Mouse (Mus musculus) spleen, postnatal 14 days (tissue): ENCODE measurements at regions not wholly inside any gene's neighbourhood (a gene's known extent, or its start where the extent isn't known, plus 50 kb on each side); places are given as distances from the start of the nearest gene placed in this dataset.
"Not testable (repeated sequence)": the region's sequence is repeated elsewhere in the genome, so short reads cannot be mapped to it uniquely, and the experiment has no call there.

Source experiments
- DNase-seq, 2 experiments: peaks; one replicate each; pipeline ENCODE4 v3.0.0; 2021 to 2022; ENCODE audit warnings: low spot score in 2 of 2

DNA sequence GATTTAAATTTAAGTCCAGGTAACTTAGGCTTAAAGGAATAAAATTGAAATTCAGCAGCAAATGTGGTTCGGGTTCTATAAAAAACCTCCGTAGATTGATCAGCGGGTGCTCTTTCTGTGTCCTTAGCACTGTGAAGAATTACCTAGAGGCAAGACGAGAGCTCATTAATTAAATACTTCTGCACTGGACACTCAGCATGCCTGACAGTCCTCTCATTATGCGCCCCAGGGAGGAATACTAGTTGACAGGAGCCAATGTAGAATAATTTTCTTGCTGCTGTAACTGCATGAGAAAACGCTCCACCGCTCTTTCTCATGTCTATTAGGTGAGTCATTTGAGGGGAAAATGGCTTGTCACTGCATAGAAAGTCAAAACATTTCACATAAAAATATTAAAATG is 228.1 kb downstream of the Brms1l start:
- no peak for DNase-seq

DNA sequence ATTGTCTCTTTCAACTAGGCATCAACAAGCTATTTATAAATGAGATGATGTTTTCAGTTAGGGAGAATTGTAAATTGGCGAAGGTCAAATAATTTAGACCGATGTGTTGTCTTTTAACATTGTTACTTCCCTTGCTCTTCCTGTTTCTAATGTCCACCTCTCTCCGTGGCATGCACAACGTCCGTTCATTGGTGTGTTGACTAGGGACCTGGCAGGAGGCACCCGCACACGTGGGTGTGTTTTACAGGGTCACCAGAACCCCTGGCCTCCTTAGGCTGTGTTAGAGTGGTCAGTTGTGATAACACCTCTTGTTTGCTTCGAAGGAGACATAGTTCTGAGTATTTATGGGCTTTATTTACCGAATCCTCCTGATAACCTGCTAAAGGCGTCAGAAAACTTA is 222.8 kb downstream of the Brms1l start:
- no peak for DNase-seq

DNA sequence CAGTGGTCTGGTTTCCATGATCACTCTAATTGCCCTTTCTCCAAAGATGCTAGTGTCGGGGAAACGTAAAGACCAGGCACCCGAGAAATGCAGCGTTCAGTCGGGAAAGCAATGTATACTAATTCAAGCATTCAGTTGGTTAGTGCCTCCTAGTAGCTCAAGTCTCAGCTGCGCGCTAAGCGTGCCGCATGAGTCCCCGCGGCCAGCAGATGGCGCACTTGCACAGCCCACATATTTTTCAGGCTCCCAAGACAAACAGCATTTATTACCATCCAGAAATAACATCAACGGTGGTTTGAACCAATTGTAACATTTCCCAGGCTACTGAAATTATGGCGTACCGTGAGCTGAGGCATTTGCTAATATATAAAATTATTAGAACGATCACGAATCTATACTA is 222.3 kb downstream of the Brms1l start:
- DNase-seq: peak; percentile 10 to 41

DNA sequence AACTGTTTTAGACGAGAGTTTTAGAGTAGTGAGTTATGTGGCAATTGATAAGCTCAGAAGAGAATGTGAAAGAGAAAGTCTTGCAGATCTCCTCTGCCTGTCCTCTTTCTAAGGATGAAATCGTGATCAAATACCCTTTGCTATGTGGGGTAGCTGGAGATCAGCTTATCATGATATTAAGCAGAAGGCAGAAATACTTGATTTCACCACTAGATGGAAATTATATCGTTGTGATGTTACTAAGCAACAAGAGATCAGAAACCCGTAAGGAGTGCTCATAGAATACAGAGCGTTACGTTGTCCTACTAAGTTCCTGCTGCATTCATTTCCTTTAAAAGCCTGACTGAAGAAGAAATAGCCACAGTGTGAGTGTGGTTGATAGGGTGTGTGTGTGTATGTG is 219.3 kb downstream of the Brms1l start:
- no peak for DNase-seq

DNA sequence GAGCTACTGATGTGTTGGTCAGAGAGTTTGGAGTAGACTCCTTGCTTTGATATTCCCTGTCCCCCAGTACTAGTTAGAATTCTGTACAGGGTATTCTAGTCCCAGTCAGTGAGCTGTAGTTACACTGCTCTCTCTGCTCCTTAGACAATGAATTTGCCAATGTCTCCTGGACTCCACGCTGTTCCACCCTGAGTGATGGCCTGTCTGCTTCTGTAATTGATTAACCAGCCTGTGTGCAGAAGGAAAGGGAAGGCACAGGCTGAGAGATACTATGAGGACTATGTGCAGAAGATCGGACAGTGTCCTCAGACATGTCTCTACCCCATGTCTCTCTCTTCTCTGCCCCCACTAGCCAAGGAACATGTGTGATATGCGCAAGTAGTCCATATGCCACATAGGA is 209.9 kb downstream of the Brms1l start:
- DNase-seq: no peak

DNA sequence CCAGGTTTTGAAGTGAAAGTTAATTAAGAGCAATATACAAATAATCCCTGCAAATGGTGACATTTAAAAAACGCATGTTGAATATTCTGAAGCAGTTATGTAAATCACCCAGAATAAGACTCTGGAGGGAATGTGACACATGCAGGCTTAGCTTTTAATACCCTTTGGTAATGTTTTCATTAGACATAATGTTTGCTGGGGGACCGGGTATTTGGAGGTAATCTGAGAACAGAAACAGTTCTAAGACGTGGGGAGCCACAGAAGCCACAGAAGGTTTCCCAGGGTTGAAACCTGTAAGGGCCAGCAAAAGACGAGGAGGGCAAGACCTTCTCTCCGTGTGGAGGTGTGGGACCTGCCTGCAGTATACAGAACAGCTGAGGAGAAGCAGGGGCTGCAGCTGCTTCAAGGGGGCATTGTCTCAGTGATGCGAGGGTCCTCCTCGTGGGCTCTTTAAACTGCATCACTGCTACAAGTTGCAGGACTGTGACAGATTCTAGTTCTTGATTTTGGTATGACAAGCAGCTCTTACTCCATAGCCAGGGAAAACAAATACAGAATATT is 184.9 kb downstream of the Brms1l start:
- DNase-seq: no peak

DNA sequence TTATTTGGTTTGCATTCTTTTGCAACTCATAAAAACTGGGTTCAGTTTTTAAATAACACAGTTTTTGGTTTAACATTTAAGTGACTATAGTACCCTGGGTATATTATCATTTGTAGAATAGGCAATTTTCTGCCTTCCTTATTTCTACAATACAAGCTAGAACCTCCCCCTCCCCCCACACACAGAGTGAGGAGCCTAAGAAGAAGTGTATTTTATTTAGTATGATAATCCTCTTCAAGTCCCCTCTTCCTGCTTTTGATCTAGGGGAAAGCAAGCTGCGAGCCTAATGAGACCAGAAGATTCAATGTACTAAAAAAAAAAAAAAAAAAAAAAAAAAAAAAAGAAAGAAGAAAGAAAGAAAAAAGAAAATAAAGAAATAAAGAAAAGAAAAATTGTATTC is 184.4 kb downstream of the Brms1l start:
- no peak for DNase-seq

DNA sequence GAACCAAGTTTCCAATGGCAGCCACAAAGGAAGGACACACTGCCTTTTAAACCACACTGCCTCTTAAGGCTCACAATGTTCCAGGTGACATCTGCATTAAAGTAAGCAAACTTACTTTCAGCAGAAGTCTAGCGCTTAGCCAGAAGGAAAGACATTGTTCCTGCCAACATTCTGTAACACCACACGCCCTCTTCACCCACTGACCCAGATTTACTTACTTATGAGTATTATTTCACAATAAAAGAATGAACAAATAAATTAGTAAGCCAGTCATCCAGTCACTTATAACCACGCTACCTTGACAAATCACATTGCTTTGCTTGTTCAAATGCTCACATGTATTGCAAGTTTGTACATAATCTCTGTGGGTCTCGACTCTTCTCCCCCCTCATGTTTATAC is 173.9 kb downstream of the Brms1l start:
- no peak for DNase-seq

DNA sequence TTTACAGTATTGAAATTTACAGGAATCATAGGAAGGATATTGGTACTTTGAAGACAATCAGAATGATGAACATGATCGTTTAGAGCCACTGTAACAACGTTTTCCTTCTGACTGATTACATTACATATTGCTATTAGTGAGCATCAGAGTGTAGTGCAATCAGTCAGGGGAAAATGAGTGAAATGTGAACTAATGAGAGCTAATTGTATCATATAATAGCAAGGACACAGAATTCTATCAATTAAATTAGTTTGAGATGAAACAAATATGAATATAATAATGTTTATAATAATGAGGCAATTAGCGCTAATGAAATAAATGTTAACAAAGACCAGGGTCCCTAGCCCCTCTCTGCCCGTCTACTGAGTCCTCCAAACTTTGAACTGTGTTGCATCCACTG is 169.7 kb downstream of the Brms1l start:
- no peak for DNase-seq

DNA sequence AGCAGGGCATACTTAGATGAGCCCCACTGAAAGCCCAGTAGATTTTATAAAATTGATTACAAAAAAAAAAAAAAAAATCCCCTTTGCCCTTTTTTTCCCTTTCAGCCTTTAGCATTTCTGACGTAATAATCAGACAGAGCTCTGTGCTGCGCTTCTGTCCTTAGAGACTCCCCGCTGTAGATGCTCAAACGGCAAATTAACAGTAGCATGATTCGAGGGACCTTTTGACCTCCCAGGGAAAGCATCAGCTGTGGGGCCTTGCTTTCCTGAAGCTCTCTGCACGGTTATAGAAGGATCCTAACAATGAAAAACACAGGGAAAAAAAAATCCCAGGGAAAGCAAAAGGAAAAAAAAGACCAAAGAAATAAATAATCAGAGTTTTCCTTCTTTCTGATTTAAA is 169.2 kb downstream of the Brms1l start:
- no peak for DNase-seq

DNA sequence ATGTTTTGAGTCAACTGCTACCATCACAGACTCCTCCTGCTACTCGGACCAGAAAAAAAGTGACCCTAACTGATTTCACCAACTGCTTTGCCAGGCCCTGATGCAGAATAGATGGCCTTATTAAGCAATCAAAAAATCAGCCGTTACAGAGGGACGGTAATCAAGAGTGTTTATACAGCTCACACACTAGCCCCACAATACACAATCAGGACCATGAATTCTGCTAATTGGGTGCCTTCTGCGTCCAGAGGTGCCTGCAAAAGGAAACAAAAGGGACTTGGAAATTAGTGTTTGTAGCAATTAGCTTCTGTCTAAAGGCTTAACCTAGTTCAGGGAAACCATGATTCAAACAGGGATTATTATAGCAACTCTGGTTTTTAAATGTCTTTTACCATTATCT is 168.4 kb downstream of the Brms1l start:
- DNase-seq: no peak

DNA sequence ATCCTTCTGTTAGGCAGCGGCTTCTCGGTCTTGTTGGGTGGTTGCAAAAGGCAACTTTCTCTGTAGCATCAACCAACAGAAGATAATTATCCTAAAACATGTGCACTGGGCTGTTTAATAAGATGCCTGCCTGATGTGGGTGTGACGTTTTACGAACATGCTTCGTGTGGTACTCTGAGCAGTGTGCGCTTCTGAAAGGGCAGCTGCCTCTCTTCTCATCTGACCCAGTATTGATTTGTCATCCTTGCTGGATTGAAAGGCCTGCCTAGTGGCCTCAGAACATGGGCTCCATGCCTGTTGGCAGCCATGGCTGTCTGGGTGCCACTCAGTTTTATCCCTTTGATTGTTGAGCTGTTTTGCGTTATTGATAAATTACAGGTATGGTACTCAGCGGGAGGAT is 167.4 kb downstream of the Brms1l start:
- no peak for DNase-seq

DNA sequence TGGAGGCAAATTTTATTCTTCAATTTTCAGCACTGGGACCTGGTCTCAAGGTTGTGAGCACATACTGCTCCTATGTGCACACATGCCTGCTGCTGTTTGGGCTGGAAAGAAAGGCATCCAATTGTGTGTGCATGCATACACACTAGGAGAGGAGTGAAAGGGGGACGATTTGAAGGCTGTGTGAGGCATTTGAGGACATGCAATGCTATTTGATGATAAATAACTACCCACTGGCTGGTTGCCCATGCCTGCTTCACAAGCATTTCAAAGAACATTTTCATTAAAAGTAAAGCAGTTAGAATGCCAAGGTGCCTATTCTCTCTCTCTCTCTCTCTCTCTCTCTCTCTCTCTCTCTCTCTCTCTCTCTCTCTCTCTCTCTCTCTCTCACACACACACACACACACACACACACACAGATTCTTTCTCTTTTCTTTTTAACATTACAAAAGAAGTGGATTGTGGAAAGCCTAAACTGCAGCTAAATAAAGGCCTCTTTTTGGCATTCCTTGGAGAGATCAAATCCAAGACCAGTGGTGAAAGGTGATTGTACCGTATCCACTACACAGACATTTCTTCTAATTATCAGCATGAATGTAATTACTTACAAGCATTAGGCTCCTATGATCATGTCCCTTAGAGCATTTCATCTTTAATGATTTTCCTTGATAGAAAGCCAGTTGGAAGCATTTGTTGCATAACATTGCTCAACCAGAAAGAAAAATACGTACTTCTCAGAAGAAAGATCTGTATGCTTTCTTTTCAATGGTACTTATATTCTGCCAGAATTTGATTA is 160.7 kb downstream of the Brms1l start:
- no peak for DNase-seq

DNA sequence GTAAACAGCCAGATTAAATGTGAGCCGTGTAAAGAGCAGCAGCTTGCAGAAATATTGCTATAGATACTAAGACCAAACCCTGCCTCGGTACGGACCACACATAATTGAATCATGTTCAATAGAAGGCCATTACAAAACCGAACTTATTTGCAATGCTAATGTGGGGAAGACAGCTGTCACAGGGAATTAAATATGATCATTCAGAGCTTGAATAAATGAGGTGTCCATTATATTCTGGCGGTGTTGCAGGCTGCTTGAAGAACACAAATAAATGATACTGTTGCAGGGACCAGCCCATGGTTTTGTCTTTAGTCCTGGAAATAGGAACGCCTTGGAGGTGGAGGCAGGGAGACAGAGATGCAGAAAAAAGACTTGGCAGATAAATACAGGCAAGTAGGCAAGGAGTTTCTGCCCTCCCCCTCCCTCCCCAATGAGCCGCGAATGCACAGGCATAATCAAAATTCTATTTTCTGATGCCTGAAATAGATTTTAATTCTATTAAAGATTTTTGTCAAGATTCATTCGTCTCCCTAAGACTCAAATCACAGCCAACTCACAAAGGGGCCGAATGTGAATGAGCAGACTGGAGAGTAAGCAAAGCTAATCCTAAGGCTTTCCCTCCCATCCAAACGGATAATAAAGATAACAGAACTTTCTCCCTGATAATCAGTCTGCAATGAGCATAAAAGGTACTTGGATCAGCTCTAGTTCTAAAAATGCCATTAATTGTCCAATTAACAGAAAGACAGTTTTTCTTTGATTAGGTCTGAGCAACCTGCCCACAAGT is 147.6 kb downstream of the Brms1l start:
- no peak for DNase-seq

DNA sequence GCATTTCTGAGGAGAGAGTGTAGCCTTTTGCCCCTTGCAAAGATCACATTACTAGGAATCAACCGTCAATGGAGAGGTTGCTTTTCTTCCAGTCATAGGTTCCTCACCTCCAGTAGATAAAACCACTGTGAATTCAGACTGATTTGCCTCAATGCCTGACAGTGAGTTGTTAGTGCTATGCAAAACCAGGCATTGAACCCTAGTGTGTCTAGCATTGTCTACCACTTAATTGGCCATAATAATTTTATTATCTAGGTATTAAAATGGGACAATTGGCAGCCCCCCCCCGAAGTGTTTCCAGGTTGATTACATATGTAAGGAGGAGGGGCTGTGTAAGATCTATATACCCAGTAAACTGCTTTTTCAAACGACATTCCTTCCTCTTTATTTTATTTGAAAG is 147.0 kb downstream of the Brms1l start:
- no peak for DNase-seq

DNA sequence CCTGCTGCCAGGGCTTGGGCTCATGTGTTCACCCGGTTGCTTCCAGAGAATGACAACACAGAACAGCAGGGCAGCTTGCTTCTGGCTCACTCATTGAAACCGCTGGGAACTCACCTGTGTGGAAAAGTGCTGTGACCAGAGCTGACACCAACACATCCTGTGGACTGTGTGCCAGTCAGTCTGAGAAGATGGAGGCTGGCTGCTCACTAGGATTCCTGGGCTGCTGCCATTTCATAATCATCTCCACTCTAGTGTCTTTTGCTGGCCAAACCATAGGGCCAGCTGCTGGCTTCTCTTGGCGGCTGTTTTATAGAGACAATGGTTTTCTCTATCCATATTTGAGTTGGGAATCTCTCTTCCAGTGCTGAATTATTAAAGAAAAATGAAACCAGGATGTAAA is 138.1 kb downstream of the Brms1l start:
- DNase-seq: no peak

DNA sequence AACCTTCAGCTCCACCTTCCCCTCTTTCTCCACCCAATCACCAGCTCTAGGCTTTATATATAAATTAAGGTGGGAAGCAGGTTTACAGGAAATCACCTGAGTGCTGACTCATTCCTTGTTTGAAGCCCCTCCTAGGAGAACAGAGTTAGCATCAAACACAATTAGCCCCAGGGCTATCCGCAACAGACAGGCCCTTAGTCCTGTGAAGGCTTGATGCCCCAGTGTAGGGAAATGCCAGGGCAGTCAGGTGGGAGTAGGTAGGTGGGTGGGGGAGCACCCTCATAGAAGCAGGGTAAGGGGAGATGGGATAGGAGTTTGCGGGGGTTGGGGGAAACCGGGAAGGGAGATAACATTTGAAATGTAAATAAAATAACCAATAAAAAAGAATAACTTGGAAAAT is 123.2 kb downstream of the Brms1l start:
- DNase-seq: not testable (repeated sequence)

DNA sequence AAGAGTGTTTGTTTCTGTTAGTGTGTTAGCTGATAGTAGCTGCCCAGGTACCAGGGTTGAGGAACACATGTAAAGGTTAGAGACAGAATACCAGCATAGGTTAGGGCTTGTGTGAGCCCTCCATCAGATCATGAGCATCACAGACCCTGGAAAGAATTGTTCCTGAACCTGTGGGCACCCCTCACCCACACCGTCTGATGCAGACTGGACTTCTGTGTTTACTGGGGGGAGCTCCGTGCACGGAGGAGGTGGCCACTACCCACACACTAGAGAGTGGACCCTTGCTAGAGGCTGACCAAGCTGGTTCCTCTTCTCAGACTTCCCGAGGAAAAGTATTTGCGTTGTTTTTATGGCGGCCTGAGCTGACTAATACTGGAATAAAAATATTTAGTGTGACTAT is 104.4 kb downstream of the Brms1l start:
- DNase-seq: no peak

DNA sequence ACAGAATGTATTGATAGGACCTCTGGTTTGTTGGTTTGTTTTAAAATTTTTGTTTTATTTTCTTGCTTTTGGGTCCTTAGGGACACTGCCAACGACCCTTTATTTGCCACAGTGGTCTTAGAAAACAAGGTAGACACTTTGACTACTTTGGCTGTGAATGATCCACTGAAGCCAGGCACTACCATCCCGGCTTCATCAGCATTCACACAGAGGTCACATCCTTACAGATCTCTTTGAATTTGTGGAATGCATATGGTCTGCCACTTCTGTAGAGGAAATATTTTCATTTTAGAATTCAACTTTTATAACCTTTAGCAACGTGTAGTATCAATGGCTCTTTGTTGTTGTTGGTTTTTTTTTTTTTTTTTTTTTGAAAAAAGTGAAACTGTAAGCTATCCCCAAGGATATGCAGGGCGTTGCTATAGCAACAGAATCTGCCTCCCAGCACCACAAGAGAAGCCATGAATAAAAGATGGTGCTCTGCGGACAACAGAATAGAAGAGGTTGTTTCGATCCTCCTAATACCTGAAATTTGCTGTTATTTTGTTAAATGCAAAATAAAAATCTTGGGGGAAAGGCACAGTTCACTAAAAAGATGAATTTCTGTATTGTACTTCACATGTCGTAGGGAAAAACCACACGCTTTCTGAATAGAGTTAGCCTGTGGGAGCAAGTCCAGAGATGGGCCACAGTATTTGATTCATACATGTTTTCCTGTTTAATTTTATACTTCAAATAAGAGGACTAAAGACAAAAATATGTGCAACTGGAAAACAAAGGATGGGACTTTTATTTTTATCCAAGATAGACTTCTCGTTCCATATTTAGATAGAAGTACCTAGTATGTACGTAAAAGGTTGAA is 103.4 kb downstream of the Brms1l start:
- no peak for DNase-seq

DNA sequence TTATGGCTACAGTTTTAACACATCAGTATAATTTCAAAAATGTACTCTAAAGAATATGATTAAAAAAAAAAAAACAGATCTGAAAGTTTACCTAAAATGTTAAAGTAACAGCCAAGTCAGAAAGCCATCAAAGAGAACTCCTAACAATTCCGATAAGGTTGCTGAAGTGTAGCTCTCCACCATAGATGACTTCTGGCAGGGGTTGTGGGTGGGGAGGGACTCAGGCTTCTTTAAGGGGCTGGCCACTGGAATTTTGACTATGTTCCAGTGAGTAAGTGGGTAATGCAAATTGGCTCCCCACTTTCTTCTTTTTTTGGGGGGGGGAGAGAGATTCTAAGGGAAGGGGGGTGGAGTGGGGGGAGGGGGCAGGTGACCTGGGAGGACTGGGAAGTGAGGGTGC is 98.0 kb downstream of the Brms1l start:
- no peak for DNase-seq

DNA sequence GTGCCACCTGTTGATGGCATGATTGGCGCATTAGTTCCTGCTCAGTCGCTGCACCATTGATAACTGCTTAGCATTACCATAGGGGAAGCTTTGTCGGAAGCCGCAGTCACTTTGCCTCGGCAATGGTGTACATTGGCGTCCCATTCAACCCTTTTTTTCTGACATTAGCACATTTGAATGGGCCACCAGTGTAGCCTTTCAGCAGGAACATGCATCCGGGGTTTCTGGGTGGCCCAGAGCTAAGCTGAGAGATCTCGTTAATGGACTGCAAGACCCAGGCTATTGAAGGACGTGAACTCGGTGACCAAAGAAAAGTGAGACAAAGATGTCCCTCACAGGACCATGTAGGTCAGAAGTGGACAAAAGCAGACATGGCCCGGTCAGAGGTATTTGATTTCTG is 97.3 kb downstream of the Brms1l start:
- no peak for DNase-seq

DNA sequence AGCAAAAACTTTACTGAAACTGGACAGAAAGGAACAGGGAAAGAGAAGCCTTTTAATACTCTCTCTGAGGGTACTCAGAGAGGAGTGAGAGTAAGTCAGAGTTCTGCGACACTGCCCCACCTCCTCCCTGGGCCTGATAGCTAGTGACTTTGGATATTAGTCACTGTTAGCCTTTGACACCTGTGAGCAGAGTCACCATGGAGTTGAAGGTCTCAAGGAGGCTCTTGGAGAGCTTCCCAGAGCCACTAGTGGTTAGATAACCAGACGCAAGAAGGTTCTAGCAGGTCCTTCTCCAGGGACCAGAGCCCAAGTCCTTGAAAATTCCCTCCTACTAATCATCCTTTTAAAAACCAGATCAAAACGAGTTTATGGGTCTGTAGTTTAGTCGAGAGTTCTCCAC is 94.3 kb downstream of the Brms1l start:
- DNase-seq: no peak
